Mouse (Mus musculus): Measurements from ENCODE around the gene Larp1b.

The Larp1b gene

DNA sequence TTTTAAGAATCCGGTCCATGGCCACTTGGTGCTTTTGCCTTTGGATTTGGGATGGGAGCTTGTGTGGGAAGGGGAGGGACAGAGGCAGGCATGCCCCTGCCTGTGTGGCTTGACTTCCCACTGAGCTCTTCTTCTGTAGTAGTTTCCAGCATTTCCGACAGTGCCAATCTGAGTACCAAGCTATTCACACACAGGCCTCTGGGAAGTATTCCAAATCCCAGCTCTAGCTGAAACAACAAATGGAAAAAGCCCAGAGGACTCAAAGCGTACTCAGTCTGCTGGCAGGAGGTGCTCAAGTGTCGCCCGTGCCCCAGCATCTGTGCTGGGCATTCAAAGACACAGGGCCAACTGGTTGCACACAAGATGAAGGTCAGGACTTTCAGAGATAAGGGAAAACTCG, 72.4 kb downstream of the Larp1b start:
- in situ Hi-C loops (cut with MboI), result no loop called here

DNA sequence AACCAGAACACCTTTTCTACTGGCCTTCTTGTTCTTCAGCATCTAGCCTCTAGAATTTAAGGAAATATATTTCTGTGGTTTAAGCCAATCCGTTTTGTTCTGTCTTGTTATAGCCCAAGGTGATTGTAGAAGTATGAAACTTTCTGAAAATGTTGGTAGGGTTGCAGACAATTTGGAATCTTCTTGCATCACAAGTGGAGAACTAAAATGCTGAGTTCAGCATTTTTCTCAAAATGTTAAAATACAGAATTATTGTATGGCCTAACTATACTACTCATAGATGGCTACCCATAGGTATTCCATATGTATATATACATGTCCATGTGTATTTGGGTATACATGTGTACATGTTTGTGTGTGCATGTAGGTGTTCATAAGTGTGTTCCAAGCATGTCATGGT, 81.1 kb downstream of the Larp1b start:
- in situ Hi-C loops (cut with MboI), result no loop called here

DNA sequence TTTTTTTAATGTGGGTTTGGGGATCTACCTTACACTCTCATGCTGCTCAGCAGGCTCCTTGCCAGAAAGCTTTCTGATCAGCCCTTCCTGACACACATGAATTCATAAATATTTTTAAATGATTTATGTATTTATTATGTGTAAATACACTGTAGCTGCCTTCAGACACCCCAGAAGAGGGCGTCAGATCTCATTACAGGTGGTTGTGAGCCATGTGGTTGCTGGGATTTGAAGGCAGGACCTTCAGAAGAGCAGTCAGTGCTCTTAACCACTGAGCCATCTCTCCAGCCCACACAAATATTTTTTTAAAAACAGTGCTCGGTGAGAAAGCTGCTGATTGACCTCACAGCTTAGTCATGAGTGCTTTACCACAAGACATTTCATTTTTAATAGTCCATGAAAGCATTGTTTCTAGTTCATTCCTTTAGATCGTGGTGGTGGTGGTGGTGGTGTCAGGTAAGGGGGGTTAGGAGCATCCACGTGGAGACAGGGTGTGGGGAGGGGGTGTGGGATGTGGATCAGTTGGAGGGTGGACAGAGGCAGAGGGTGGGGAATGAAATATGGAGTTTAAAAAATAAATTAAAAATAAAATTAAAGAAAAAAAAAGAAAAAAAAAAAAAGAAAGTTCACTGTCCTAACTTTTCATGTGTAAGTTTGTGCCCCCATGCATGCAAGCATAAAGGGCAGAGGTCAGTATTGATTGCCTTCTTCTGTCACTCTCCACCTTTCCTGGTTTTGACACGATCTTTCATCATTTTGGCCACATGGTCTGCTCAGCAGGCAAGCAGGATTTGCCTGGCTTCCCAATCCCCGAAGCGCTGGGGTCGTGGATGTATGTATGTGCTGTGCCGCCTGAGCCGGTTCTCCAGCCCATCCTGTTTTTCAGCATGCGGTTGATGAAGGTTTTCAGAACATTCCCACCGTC, 81.9 kb downstream of the Larp1b start:
- in situ Hi-C loops (cut with MboI), result no loop called here

DNA sequence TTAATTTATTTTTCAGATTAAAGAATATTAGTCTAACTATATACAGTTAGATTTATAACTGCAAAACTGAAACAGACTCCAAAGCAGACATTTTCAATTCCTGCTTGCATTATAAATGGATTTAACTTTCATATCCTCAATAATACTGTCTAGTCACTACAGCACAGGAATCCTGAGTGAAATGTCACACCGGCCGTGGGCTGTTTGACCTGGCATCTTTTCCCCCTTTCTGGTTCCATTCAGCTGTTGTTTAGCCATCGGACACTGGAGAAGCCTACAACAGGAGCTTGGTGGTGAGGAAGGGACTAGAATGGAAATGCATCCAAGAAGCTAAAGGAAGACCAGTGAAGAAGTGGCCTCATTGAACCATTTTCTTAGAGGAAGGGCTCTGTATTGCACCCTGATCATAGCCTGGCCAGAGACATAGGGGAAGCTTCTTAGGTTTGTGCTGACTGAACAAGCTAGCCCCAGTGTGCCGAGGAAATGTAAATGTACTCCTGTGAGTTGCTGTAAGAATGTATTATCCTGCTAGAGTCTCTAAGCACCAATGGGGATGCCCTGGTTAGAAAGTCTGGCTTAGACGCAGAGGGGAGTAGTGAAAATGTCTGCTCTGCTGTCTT, 88.8 kb downstream of the Larp1b start:
- in situ Hi-C loops (cut with MboI), result no loop called here

DNA sequence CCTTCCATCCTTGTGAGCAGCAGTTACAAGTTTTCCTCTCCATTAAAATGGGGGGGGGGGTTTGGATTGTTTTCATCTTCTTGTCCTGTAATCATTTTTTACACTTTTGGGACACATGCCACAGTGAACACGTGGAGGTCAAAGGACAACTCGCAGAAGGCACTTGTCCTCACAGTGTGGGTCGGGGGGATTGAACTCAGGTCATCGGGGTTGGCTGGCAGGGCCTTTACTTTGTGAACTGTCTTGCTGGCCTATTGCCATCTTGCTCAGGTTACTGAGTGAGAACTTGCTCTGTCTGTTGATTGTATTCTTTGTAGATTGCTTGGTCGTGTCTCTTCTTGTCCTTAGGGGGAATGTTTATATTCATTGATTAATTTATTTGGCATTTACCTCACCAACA, 91.6 kb downstream of the Larp1b start:
- in situ Hi-C loops (cut with MboI), result no loop called here

DNA sequence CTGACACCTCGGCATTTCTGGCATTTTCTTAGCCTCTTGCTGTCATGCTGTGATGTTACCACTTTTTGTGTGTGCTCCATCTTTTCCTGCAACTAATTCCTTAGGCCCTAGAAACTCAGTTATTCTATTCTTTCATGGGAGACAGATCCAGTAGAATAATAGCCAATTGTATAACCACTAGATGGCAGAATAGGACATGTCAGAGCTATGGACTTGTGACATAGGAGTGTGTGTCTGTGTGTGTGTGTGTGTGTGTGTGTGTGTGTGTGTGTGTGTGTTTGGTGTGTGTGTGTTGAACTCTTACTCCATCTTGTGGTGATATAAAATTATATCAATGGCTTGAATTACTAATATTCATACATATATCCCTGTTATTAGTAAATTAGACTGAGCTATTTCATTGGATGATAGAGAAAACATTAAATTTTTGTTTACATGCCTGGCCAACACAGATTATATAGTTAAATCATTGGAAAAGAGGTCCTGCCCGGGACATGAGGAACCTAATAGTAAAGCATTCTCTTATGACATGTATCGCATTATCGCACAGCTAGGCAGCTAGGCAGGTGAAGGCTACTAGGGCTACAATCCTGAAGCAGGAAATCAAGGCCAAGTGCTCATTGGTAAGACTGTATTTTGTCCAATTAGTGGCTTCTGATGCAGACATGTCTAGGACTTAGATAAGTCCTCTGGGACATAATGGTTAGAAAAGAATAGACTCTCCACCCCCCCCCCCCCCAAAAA, 92.7 kb downstream of the Larp1b start:
- in situ Hi-C loops (cut with MboI), result no loop called here

DNA sequence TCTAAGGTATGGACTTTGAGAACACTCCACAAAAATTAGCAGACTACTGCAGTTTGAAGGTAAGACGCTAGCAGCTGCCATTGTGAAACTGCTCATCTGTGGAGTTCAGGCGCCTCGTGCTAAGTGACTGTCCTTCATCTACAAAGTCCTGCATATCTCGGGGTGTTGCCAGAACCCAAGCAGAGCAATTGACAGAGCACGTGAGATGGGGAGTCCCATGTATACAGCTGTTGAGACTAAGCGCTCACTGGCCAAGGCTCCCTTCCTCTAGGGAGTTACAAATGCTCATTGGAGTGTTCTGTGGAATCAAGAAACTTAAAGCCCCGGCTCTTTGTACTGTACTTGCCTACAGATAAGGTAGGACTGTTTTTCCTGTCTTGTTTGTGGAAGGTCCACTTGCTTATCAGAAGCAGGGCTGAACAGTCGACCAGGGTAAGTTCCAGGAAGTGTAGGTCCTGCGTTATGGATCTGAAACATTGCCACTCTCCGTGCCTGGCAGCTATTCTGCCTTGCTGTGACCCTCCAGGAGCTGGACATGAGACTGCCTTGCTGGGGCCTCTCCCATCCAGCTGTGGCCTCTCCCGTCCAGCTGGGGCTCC, 94.2 kb downstream of the Larp1b start:
- in situ Hi-C loops (cut with MboI), result no loop called here

DNA sequence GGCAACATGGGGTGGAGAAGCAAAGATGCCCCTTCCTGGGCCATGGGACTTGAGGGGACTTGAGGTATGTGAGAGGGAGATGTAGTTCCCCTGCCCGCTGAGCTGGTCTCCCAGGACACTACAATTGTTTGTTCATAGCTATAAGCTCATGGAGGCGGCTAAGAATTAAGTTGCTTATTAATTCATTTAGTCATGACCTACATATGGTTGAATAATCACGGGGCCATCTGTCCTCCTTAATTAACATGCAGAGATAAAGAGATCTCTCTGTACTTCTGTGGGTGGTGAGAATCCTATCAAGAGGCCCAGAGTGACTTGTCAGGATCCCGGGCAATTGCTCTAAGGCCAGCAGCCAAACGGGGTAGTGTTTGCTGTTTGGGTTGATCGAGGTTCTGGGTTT, 98.2 kb downstream of the Larp1b start:
- in situ Hi-C loops (cut with MboI), result no loop called here

DNA sequence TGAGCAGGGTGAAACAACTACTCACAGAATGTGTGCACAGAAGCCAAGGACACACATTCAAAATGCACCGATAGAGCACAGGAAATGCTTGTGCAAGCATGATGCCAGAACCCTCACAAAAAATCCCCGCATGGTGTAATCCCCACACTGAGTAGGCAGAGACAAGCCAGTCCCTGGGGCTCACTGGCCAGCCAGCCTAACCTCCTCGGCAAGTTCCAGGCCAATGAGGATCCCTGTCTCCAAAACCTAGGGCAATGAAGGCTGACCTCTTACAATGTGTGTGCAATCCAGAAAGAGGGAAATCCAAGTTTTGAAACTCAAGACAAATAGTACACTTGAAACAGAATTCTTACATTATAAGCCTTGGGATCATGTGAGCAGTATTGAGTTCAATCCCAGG, 103.7 kb downstream of the Larp1b start:
- in situ Hi-C loops (cut with MboI), result no loop called here

DNA sequence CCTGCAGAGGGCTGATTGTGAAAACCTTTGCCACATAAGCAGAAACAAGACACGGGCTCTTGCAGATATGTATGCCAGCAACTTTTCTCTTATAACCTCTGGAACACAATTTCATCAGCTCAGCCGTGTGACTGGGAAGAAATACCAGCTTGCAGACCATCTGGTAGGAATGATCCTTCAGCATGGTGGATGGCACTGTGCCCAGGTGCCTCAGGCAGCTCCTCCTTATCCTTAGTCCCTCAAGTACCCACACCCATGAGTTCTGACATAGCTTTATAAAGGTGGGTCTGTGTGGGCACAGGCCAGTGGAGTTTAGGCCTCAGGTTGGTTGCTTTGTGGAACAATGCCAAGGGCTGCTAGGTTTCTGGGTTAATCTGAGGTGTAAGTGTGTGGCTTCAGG, 108.8 kb downstream of the Larp1b start:
- in situ Hi-C loops (cut with MboI), result no loop called here

DNA sequence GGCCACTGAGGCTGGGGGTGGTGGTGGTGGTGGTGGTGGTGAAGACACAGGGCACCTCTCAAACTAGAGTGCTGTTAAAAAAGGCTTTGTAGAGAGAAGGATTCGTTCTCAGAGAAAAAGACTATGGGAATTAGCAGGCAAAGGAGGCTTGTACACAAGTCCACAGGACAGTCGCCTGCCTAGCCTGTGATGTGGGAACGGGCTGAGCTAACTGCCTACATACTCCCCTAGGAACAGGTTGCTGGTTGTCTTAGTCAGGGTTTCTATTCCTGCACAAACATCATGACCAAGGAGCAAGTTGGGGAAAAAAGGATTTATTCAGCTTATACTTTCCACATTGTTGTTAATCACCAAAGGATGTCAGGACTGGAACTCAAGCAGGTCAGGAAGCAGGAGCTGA, 109.6 kb downstream of the Larp1b start:
- in situ Hi-C loops (cut with MboI), result no loop called here

DNA sequence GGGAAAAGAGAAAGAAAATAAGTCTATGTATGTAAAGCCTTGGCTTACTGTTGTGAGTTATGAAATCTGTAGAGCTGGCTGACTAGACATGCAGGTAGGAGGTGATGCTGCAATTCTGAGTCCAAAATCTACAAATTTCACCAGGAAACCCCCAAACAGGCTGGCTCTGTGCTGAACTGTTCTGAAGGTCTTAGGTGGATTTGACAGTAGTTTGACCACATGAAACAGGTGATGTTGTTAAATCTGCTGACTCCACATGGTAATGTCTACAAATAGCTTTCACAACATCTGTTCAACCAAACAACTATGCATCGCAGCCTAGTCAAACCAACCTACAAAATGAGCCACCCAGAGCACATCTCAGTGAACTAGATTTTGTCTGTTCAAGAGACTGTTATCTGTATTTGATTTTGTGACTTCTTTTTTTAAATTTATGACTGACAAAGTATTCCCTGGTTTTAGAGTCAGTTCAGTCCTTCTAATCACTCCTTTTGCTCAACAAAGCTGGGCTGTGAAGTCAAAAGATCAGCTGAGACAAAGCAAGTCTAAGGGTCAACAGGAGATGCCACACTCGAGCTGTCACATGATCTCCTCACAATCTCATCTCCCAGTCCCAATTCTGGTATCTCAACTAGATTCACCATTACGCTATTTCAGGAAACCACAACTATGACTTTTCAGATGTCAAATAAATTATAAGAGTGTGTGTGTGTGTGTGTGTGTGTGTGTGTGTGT, 112.4 kb downstream of the Larp1b start:
- in situ Hi-C loops (cut with MboI), result no loop called here

DNA sequence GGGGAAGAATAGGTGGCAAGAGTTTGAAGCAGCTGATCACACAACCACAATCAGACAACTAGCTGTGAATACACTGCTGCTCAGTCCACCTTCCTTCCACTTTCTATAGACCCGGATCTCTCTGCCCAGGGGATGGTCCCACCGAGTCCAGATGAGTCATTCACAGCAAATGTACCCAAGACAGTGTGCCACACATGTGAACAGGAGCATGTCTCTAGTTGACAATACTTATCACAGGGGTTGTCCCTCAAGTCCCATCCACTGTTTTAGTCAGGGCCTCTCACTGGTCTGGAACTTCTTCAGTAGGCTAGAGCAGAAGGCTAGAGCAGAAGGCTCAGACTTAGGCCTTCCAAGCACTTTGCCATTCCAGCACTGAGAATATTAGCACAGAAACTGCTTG, 113.1 kb downstream of the Larp1b start:
- in situ Hi-C loops (cut with MboI), result no loop called here

DNA sequence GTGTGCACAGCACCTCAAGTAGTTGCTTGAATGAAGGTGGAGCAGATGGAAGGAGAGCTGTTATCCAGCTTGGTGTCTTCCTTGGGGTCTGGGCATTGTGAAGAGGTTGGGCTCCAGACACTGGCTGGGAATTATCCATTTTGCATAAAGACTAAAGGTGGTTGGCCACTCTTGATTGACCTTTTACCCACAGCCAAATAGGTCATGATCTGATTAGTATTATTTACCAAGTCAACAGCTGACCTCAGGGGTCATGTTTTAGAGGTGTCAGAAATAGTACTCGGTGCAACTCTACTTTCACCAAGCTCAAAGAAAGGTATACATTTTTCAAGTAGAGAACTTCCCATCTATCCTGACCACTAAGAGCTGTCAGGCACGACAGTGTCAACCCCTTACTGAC, 115.7 kb downstream of the Larp1b start:
- in situ Hi-C loops (cut with MboI), result no loop called here

DNA sequence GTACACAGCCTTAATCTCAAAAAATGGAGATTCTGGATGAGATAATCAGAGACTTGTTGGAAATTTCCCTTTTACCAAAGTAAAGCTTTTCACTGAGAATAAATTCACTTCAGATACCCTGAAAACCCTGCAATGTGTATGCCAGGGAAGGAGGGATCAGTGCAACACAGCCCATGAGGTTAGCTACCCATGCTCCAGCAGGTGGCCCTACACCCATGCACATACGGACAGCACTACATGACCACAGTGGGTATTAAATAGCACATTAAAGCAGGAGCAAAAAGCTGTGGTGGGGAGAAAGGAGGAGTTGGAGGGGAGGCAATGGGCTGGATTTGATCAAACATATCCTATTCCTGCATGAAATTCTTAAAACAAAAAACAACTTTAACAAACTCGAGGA, 120.9 kb downstream of the Larp1b start:
- in situ Hi-C loops (cut with MboI), result no loop called here

DNA sequence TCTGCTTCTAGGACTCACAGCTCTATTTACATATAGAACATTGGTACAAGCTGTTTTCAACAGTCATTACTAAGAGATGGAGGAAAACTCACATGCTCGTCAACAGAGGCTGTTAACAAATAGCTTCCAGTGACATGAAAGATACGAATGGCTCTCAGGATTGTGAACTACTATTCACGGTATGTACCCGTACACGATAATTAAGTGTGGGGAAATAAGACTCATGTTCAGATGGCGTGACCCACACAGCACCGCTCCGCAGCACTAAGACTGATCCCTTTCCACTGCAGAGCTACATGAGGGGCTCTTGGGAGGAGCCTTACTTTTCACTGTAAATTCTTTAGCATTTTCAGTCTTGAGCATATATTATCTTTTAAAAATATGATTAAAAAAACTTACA, 125.7 kb downstream of the Larp1b start:
- in situ Hi-C loops (cut with MboI), result loop anchor here (25.0 kb wide), 1 partner anchor 487 kb away; the partner anchor contains the start of gene Jade1

DNA sequence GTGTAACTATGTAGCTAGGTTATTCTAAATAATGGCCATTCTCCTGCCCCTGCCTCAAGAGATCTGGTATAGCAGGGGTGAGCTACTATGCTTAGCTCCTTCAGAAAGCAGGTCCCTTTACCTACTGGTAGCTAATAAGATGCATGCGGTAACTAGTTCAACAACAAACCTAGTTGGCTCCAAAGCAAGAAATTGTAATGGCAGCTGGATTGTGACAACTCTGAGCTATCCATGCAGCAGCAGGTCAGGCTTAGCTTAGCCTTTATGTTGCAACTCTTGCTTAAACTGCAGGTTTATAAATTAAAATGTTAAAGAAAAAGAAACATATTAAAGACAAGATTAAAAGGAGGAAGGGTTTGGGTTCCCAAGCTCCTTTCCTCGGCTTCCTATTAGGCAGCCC, 129.0 kb downstream of the Larp1b start:
- in situ Hi-C loops (cut with MboI), result loop anchor here (25.0 kb wide), 1 partner anchor 484 kb away; the partner anchor contains the start of gene Jade1

DNA sequence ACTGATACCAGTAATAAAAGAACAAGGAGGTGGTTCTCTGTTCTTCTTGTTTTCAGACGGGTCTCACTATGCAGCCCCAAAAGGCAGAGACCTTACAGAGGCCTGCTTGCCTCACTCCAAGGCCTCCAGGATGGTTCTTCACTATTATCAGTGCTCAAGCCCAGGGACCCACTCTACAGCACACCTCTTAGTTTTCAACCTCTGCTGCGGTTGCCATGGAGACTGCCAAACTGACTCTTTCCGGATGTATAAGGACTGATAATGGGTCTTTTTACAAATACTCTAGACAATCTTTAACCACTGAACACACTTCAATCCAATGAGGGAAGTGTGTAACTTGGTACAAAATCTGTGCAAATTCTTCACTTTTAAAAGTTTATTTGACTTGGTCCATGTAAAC, 131.1 kb downstream of the Larp1b start:
- in situ Hi-C loops (cut with MboI), result loop anchor here (25.0 kb wide), 1 partner anchor 482 kb away; the partner anchor contains the start of gene Jade1

DNA sequence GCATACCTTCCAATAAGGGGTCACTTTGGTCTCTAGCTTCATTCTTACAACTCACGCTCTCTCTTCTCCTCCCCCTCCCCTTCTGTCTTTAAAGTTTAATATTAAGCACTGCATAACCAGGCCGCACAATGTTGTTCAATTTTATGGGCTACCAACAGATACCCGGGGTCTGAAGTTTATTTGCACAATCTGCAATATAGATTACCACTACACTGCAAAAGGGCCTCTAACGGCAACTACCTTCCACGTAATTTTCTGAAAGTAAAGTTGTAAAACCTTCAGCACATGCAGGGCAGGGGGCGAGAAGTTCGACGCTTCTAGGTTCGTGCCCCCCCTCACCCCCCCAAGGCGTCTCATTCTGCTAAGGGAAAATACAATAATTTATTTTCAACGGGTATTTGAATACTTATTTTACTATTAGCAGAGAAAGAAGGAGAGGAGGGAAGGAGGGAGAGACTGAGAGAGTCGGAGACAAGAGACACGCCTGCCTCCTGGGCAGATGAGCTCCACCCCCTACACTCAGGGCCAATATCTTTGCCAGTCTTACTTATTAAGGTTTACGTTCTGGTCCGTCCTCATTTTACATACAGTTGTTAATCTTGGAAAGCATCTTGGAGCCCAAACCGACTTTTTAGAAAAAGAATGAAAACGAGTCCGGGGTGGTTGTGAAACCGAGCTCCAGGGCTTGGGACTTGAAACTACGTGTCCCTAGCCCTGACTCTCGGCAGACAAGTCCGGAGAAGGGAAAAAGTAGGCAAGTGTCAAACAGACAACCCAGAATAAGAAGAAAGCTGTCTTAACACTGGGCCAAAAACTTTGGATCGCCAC, 132.1 kb downstream of the Larp1b start:
- in situ Hi-C loops (cut with MboI), result loop anchor here (25.0 kb wide), 1 partner anchor 481 kb away; the partner anchor contains the start of gene Jade1

DNA sequence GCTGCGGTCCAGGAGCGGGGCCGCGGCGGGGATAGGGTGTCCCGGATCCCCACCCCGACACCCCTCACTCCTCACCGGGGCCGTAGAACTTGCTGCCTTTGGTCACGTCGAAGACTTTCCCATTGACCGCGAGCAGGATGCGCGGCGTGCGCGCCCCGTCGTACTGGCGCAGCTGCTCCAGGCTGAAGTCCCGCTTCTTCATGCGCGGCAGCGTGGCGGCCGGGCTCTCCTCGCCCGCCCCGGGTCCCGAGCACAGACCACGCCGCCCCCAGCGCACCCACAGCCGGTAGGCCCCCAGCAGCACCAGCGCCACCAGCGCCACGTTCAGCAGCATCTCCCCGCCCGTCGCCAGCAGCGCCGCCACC, 132.9 kb downstream of the Larp1b start:
- in situ Hi-C loops (cut with MboI), result loop anchor here (25.0 kb wide), 1 partner anchor 480 kb away; the partner anchor contains the start of gene Jade1
